Mouse (Mus musculus): ENCODE results near the gene Ccar1.

- TF ChIP-seq CTCF (IDR thresholded peaks at IDR 0.05; ENCODE audit: low read depth) (no peak), EP300 (IDR thresholded peaks at IDR 0.05; ENCODE audit: low read depth) (no peak)
These were observed 32.4 kb upstream of the Ccar1 start for GRCm38 (mm10) chr10:62824474-62824873.

Data from liver, postnatal 0 days (tissue).